Mouse (Mus musculus) stomach, embryonic 15.5 days (tissue): ENCODE results near the gene Slc41a2. TPM values are rescaled to one million over a fixed set of nuclear protein-coding genes. Genes with fewer than 3 reads are reported as not detected.

Source experiments
- ATAC-seq: fragments of 200-750 bp; cut with Nextera tagmentation; 2 replicates; pipeline ENCODE4 v1.8.0; 2017; ENCODE audit warnings: low read depth, moderate number of reproducible peaks, moderate TSS enrichment; ENCODE audit not compliant: insufficient read depth, low FRiP score
- H3K27ac ChIP-seq: fragments of 300-500 bp; sonication (generic); 2 replicates; pipeline ENCODE4 v1.5.1; 2015; ENCODE audit warnings: mild to moderate bottlenecking, inconsistent platforms
- H3K27me3 ChIP-seq: fragments of 300-500 bp; sonication (generic); replicated peaks from 2 replicates; pipeline ENCODE4 v1.6.1; 2015; ENCODE audit warnings: inconsistent platforms
- H3K36me3 ChIP-seq: fragments of 300-500 bp; sonication (generic); 2 replicates; pipeline ENCODE4 v1.6.1; 2015; ENCODE audit warnings: inconsistent platforms
- H3K4me1 ChIP-seq: fragments of 300-500 bp; sonication (generic); 2 replicates; pipeline ENCODE4 v1.6.1; 2015; ENCODE audit warnings: inconsistent platforms
- H3K4me2 ChIP-seq: fragments of 300-500 bp; sonication (generic); 2 replicates; pipeline ENCODE4 v1.6.1; 2015; ENCODE audit warnings: mild to moderate bottlenecking, inconsistent platforms
- H3K4me3 ChIP-seq: fragments of 300-500 bp; sonication (generic); replicated peaks from 2 replicates; pipeline ENCODE4 v1.5.1; 2015; ENCODE audit warnings: inconsistent platforms
- H3K9ac ChIP-seq: fragments of 300-500 bp; sonication (generic); 2 replicates; pipeline ENCODE4 v1.6.1; 2015; ENCODE audit warnings: inconsistent platforms
- H3K9me3 ChIP-seq: fragments of 300-500 bp; sonication (generic); 2 replicates; pipeline ENCODE4 v1.6.1; 2016; ENCODE audit warnings: inconsistent platforms
- WGBS: fragments of 180-500 bp; shearing (Covaris S2); methylation state at CpG from one replicate; pipeline ENCODE4 v1.1.7; 2015; 5-methylcytosine and 5-hydroxymethylcytosine counted together
- polyA plus RNA-seq: library from polyadenylated mRNA; unstranded; fragments of >200 nt; fragmentation: Nextera tagmentation; extraction: Ambion mirVana; gene quantifications from 2 replicates; pipeline ENCODE4 v1.2.1, GENCODE M21; 2015

Slc41a2 gene
- polyA plus RNA-seq, 1 experiment from 2014 or later: 1.4 TPM

DNA sequence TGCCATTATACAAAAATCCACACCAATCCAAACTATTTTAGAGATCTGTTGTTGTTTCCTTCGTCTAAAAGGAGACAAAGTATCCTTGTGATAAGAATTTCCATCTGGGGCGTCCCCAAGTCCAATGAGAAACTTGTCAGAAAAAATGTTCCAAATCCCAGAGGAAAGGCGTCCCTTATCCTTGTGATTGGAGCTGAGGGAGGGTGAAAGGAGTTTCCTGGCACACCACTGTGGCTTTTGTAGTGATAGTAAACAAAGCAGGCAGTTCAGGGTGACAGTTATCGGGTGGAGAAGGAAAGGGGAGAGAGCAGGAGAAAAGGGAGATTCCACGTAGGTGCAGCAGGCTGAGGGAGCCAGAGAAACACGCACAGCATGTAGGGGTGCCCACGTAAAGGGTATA, 9.8 kb upstream of the Slc41a2 start:
- Histone ChIP-seq H3K4me2 (no peak overlapping the region), H3K9ac (no peak overlapping the region), H3K27ac (no peak overlapping the region), H3K4me1 (no peaks in the 10 kb centered on the region), H3K4me3 (no peak overlapping the region), H3K9me3 (no peaks in the 10 kb centered on the region), H3K27me3 (no peaks in the 10 kb centered on the region), H3K36me3 (no peaks in the 10 kb centered on the region)
- ATAC-seq: no peak
- 30% methylated on average over 7 of the region's 7 CpGs for WGBS

DNA sequence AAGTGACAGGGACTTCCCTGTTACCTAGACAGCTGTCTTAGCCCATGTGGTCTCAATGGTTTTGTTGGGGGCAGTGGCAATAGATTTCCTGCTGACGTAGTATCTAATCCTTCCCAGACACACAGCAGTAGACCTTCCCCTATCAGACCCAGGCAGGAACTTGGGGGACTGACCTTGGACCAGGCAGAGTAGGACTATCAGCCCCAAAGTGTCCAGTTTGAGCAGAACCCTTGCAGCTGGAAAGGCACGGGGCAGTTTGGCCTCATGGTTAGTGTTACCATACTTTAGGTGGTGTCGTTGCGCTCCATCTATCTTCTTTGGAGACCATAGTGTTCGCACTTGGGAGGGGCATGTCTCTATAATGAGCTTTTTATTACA, 8.7 kb upstream of the Slc41a2 start:
- Histone ChIP-seq H3K4me1 (no peaks in the 10 kb centered on the region), H3K27ac (no peak overlapping the region), H3K4me2 (no peak overlapping the region), H3K9ac (no peak overlapping the region), H3K27me3 (no peaks in the 10 kb centered on the region), H3K36me3 (no peaks in the 10 kb centered on the region), H3K4me3 (no peak overlapping the region), H3K9me3 (no peaks in the 10 kb centered on the region)
- WGBS: 86% methylated on average over 5 of the region's 5 CpGs
- ATAC-seq: no peak

DNA sequence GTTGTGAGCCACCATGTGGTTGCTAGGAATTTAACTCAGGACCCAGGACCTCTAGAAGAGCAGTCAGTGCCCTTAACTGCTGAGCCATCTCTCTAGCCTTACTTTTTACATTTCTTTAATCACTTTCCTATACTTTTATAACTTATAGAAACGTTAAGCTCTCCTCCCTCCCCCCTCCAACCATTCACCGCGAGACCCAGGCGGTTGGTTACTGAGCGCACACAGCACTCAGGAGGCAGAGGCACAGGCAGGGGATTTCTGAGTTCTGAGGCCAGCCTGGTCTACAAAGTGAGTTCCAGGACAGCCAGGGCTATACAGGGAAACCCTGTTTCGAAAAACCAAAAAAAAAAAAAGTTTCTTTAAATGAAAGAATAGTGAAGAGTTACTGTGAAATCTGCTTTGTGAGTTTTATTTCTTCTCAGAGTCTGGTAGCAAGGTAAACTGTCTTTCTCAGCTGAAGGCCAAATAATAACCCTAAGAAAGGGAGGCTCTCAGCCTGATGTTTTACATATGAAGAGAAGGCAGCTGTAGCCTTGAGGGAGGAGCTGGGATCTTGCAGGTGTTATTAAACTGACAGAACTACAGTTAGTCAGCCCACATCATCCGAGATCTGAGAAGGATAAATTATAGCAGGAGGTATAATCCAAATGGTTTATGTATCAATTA, 8.1 kb upstream of the Slc41a2 start:
- H3K36me3 ChIP-seq: no peaks in the 10 kb centered on the region
- no peak overlapping the region for H3K4me2 ChIP-seq
- no peak overlapping the region for H3K27ac ChIP-seq
- no peak overlapping the region for H3K4me3 ChIP-seq
- ATAC-seq: no peak
- 44% methylated on average over 7 of the region's 7 CpGs for WGBS
- no peak overlapping the region for H3K9ac ChIP-seq
- H3K9me3 ChIP-seq: no peaks in the 10 kb centered on the region
- H3K4me1 ChIP-seq: no peaks in the 10 kb centered on the region
- H3K27me3 ChIP-seq: no peaks in the 10 kb centered on the region

DNA sequence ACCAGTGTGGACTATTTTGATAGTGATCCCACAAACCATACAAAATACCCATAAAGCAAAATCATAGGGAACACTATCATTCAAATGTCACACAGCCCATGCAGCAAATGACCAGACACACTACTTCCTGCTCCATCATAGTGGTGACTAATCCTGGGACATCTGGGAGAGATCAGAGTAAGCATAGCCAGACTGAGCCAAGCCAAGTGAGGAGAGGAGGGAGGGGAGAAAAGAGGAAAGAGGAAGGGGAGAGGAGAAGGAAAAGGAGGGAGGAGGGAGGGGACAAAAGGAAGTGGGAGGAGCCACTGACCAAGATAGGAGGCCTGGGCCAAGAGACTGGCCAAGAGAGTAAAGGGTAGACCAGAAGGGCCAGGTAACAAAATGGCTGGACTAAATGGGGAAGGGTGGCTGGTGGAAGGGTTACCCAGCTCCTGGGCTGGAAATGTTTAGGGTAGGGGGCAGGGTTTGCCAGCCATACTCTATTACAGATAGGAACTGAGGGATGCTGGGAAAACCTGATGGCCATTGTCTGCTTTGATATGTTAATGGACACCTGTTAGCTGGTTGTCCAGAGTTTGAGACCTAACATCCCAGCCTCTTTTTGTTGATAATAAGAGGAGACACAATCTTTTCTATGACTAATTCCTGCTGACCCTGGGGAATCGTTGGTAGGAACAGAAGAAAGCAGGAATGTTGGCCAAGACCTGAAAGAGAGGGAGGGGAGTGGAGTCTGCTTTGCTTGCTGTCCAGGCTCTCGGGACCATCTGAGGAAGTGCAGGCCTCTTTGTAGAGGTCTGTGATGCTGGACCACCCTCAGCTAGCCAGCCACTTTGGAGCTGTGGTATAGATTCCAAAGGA, 6.4 kb upstream of the Slc41a2 start:
- no peak overlapping the region for H3K27ac ChIP-seq
- no peaks in the 10 kb centered on the region for H3K4me1 ChIP-seq
- no peaks in the 10 kb centered on the region for H3K9me3 ChIP-seq
- no peak overlapping the region for H3K9ac ChIP-seq
- ATAC-seq: no peak
- no peaks in the 10 kb centered on the region for H3K27me3 ChIP-seq
- no peak overlapping the region for H3K4me2 ChIP-seq
- no peaks in the 10 kb centered on the region for H3K36me3 ChIP-seq
- WGBS: 55% methylated on average over 2 of the region's 2 CpGs
- no peak overlapping the region for H3K4me3 ChIP-seq

DNA sequence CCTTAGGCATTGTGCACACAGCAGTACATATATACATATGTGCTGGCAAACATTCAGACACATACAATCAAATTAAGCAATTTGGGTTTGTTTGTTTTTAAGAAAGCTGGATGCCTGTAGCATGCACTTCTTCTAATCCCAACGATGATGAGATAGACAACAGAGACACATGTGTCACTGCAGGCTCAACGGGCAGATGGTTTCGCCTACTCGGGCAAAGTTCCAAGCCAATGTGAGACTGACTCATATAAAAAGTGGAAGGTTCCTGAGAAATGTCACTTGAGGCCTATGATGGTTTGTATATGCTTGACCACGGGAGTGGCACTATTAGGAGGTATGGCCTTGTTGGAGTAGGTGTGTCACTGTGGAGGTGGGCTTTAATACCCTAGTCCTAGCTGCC, 5.5 kb upstream of the Slc41a2 start:
- no peak overlapping the region for H3K9ac ChIP-seq
- no peak for ATAC-seq
- H3K9me3 ChIP-seq: no peaks in the 10 kb centered on the region
- 76% methylated on average over 5 of the region's 5 CpGs for WGBS
- H3K4me1 ChIP-seq: no peaks in the 10 kb centered on the region
- H3K27me3 ChIP-seq: no peaks in the 10 kb centered on the region; the same call in 1 of the 2 replicates
- H3K27ac ChIP-seq: no peak overlapping the region
- no peak overlapping the region for H3K4me3 ChIP-seq
- H3K4me2 ChIP-seq: no peak overlapping the region
- no peaks in the 10 kb centered on the region for H3K36me3 ChIP-seq

DNA sequence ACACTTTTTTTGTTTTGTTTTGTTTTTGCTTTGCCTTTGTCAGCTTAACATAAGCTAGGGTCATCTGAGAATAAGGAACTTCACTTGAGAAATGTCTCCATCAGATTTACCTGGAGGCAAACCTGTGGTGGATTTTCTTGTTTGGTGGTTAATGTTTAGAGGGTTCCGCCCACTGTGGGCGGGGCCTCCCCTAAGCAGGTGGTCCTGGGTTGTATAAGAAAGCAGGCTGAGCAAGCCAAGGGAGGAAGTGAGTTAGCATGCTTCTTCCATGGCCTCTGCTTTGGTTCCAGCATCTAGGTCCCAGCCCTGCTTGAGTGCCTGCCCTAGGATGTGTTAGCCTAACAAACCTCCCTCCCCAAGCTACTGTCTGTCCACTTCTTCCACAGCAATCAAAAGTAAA, 3.5 kb upstream of the Slc41a2 start:
- no peak overlapping the region for H3K4me3 ChIP-seq

DNA sequence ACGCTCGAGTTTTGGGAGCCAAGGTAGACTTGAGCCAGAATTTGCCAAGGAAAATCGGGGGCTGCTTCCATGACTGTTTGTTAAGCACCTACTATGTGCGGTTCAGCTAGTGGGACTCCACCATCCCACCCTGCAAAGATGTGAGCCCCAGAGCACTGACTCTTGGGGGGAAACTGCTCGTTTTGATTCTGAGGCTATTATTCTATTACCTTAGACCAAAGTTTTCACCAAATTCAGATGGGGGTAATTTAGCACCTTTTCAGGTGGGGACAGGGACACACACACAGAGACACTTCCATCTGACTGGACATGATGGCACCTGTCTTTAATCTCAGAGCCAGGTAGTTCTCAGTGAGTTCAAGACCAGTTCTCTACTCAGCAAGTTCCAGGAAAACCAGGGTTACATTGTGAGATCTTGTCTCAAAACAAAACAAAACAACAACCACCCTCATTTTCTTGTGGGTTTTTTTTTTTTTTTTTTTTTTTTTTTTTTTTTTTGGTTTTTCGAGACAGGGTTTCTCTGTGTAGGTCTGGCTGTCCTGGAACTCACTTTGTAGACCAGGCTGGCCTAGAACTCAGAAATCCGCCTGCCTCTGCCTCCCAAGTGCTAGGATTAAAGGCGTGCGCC, 403 bp upstream of the Slc41a2 start:
- H3K4me3 ChIP-seq: peak overlapping the region; percentile 60
- peaks cover 13% of the 10 kb centered on the region for H3K4me1 ChIP-seq
- peak overlapping the region; percentile 98 for H3K4me2 ChIP-seq
- H3K9me3 ChIP-seq: no peaks in the 10 kb centered on the region
- WGBS: 45% methylated on average over 8 of the region's 9 CpGs
- no peak for ATAC-seq
- H3K9ac ChIP-seq: no peak overlapping the region
- H3K36me3 ChIP-seq: no peaks in the 10 kb centered on the region
- H3K27ac ChIP-seq: no peak overlapping the region
- peaks cover 34% of the 10 kb centered on the region for H3K27me3 ChIP-seq

More for the DNA sequence above, 3.5 kb upstream of the Slc41a2 start:
- Histone ChIP-seq H3K4me2 (no peak overlapping the region), H3K4me1 (peaks cover 13% of the 10 kb centered on the region), H3K36me3 (no peaks in the 10 kb centered on the region), H3K9ac (no peak overlapping the region), H3K9me3 (no peaks in the 10 kb centered on the region), H3K27ac (no peak overlapping the region), H3K27me3 (peaks cover 17% of the 10 kb centered on the region)
- WGBS: 31% methylated on average over 2 of the region's 2 CpGs
- no peak for ATAC-seq

DNA sequence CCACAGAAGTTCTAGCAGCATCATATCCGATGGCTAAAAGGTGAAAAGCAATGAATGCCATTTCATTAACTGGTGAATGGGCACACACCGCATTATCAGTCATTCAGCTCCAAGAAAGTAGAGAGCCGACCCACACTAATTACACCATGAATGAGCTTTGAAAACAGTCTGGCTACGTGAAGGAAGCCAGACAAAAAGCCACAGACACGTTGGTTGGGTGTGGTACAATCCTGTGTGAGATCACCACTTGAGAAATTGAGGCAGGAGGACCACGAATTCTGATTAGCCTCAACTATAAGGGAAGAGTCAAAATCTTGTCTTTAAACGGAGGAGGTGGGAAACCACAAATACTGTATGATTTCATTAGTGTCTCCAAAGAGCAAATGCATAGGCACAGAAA, 1.3 kb downstream of the Slc41a2 start:
- no peak for ATAC-seq
- Histone ChIP-seq H3K9ac (no peak overlapping the region), H3K36me3 (no peaks in the 10 kb centered on the region), H3K9me3 (no peaks in the 10 kb centered on the region), H3K27me3 (peaks cover 36% of the 10 kb centered on the region), H3K4me1 (peaks cover 13% of the 10 kb centered on the region), H3K27ac (no peak overlapping the region), H3K4me2 (no peak overlapping the region), H3K4me3 (no peak overlapping the region)
- 34% methylated on average over 7 of the region's 7 CpGs for WGBS

DNA sequence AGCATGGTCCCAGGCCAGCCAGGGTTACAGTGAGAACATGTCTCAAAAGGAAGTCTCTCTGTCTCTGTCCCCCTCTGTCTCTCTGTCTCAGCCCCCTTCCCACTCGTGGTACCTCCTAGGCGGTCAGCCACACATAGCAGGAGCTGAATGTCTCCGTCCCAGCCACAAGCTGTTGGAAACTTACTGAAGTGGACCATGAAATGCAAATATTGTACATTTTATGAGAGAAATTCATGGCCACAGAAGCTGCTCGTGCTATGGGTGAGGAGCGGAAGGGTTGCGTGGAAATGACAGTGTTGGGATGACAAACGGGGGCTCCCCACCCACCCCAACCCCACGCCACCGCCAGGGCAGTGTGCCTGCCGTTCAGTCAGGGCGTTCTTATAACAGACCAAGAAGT, 5.1 kb downstream of the Slc41a2 start:
- H3K4me1 ChIP-seq: peaks cover 8% of the 10 kb centered on the region
- H3K36me3 ChIP-seq: no peaks in the 10 kb centered on the region
- peaks cover 30% of the 10 kb centered on the region for H3K27me3 ChIP-seq
- H3K4me3 ChIP-seq: no peak overlapping the region
- no peak overlapping the region for H3K4me2 ChIP-seq
- H3K9me3 ChIP-seq: no peaks in the 10 kb centered on the region
- no peak for ATAC-seq
- WGBS: 84% methylated on average over 11 of the region's 11 CpGs
- H3K9ac ChIP-seq: no peak overlapping the region
- no peak overlapping the region for H3K27ac ChIP-seq

DNA sequence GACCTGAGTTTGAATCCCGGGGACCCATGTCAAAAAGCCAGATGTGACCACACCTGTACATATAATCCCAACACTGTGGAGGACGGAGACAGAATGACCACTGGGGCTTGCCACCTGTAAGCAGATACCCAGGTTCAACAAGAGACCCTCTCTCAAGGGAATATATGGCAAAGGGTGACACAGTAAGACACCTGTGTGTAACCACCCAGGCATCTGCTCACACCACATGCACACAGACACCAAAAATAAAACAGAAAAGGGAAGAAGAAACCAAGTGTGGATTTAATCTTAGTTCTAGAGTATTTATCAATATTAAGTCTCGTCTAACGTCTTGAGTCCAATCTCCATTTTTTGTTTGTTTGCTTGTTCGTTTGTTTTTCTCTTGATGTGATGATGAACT, 5.9 kb downstream of the Slc41a2 start:
- Histone ChIP-seq H3K4me3 (no peak overlapping the region), H3K9ac (no peak overlapping the region), H3K9me3 (no peaks in the 10 kb centered on the region), H3K27me3 (peaks cover 23% of the 10 kb centered on the region), H3K4me2 (no peak overlapping the region), H3K4me1 (0 out of 2 replicates have a peak, but pooled peaks cover under 1% of the 10 kb centered on the region), H3K27ac (no peak overlapping the region), H3K36me3 (no peaks in the 10 kb centered on the region)
- 86% methylated on average over 5 of the region's 5 CpGs for WGBS
- ATAC-seq: no peak

DNA sequence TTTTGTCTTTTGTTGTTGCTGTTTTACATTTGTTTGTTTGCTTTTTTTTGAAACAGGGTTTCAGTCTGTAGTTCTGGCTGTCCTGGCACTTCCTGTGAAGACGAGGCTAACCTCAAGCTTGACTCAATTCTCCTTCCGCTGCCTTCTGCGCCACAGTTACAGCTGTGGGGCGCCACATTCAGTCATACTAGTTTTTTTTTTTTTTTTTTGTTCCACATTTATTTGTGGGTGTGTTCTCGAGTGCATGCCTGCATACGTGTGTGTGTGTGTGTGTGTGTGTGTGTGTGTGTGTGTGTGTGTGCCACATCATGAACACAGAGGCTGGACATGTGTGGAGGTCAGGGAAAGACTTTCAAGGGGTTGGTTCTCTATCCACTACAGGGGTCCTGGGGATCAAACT, 7.3 kb downstream of the Slc41a2 start:
- WGBS: 75% methylated on average over 6 of the region's 6 CpGs
- Histone ChIP-seq H3K27ac (no peak overlapping the region), H3K36me3 (no peaks in the 10 kb centered on the region), H3K9ac (no peak overlapping the region), H3K27me3 (peaks cover 12% of the 10 kb centered on the region), H3K4me1 (no peaks in the 10 kb centered on the region), H3K4me3 (no peak overlapping the region), H3K9me3 (no peaks in the 10 kb centered on the region), H3K4me2 (no peak overlapping the region)
- ATAC-seq: no peak

DNA sequence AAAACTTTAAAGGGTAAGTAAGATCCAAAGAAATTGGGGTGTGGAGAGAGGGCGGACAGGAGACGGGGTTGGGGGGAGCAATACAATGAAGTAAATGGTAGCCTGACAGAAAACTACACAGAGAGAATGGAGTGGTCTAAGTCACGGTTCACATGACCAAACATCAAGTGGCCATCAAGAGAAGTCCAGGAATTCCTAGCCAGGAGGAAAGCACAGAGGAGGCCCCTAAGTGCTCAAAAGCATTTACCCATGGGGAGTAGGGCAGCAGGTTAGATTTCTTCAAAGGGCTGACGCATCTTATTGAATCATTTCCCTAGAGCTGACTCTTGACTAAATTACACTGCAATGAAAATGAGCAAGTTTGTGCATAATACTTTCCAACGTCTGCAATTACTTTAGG, 8.9 kb downstream of the Slc41a2 start:
- WGBS: 80% methylated on average over 5 of the region's 5 CpGs
- no peak for ATAC-seq
- no peaks in the 10 kb centered on the region for H3K9me3 ChIP-seq

More for the DNA sequence above, 8.9 kb downstream of the Slc41a2 start:
- Histone ChIP-seq H3K27ac (no peak overlapping the region), H3K27me3 (0 out of 2 replicates have a peak, but pooled peaks cover 3% of the 10 kb centered on the region), H3K4me3 (no peak overlapping the region), H3K4me1 (no peaks in the 10 kb centered on the region), H3K36me3 (no peaks in the 10 kb centered on the region), H3K9ac (no peak overlapping the region), H3K4me2 (no peak overlapping the region)
